Mouse (Mus musculus) intestine, postnatal 0 days (tissue): Measurements from ENCODE around the gene 1700007K13Rik. TPM values are rescaled to one million over a fixed set of nuclear protein-coding genes. Genes with fewer than 3 reads are reported as not detected.
A peak's percentile ranks its signal among the peaks of the same experiment; 100 is the strongest.

Source experiments
- ATAC-seq: fragments of 200-750 bp; cut with Nextera tagmentation; 2 replicates; pipeline ENCODE4 v1.8.0; 2017; ENCODE audit warnings: mild to moderate bottlenecking, moderate TSS enrichment, moderate library complexity
- H3K27ac ChIP-seq: fragments of 300-500 bp; sonication (generic); 2 replicates; pipeline ENCODE4 v1.5.1; 2014; ENCODE audit warnings: mild to moderate bottlenecking, low read depth, low read length, moderate library complexity
- H3K27me3 ChIP-seq: fragments of 300-500 bp; sonication (generic); replicated peaks from 2 replicates; pipeline ENCODE4 v1.6.1; 2014; ENCODE audit warnings: low read length, mixed read lengths; ENCODE audit not compliant: control insufficient read depth, insufficient read depth
- H3K36me3 ChIP-seq: fragments of 300-500 bp; sonication (generic); 2 replicates; pipeline ENCODE4 v1.6.1; 2014; ENCODE audit warnings: mild to moderate bottlenecking, moderate library complexity; ENCODE audit not compliant: control insufficient read depth, insufficient read depth
- H3K4me1 ChIP-seq: fragments of 300-500 bp; sonication (generic); replicated peaks from 2 replicates; pipeline ENCODE4 v1.6.1; 2014; ENCODE audit warnings: antibody characterized with exemption, low read length, mixed read lengths; ENCODE audit not compliant: control insufficient read depth, insufficient read depth
- H3K4me2 ChIP-seq: fragments of 300-500 bp; sonication (generic); replicated peaks from 2 replicates; pipeline ENCODE4 v1.6.1; 2014; ENCODE audit warnings: low read depth, mild to moderate bottlenecking, moderate library complexity
- H3K4me3 ChIP-seq: fragments of 300-500 bp; sonication (generic); 2 replicates; pipeline ENCODE4 v1.5.1; 2014; ENCODE audit warnings: low read depth, low read length
- H3K9ac ChIP-seq: fragments of 300-500 bp; sonication (generic); 2 replicates; pipeline ENCODE4 v1.6.1; 2014; ENCODE audit warnings: mild to moderate bottlenecking, low read depth, low read length
- H3K9me3 ChIP-seq: fragments of 300-500 bp; sonication (generic); 2 replicates; pipeline ENCODE4 v1.6.1; 2016; ENCODE audit warnings: mixed run types; ENCODE audit not compliant: control insufficient read depth
- CTCF ChIP-seq: sonication (generic); IDR thresholded peaks from 2 replicates; pipeline ENCODE4 v1.5.1; 2016; ENCODE audit warnings: low read depth, mild to moderate bottlenecking, control low read depth, antibody characterized with exemption, moderate library complexity
- WGBS: fragments of 180-500 bp; shearing (Covaris S2); extraction: QIAGEN DNeasy Blood & Tissue Kit; methylation state at CpG from one replicate; pipeline ENCODE4 v1.1.7; 2014; 5-methylcytosine and 5-hydroxymethylcytosine counted together
- polyA plus RNA-seq: library from polyadenylated mRNA; unstranded; fragments of >200 nt; fragmentation: Nextera tagmentation; extraction: Ambion mirVana; gene quantifications from 2 replicates; pipeline ENCODE4 v1.2.1, GENCODE M21; 2015

The 1700007K13Rik gene
- polyA plus RNA-seq, 1 experiment from 2014 or later: not detected

DNA sequence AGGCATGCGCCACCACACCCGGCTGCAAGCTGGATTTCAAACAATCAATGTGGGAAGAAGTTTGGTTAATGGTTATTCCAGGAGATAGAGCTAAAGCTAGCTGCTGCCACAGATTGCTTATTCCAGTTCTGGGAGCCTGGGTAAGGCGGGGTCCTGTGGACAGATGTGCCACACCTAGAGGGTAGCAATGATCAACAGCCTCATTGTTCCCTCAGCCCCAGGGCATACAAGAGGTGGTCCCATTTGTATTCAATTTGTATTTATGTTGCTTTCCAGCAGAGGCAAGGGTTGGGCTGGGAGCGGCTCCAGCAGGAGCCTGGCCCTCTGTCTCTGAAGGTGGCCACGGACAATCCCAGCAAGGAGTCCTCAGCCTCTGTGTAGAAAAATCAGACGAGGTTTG is 40.2 kb upstream of the 1700007K13Rik start:
- H3K4me1 ChIP-seq: no peaks in the 10 kb centered on the region
- H3K9ac ChIP-seq: no peak overlapping the region
- H3K4me3 ChIP-seq: no peak overlapping the region
- no peak for ATAC-seq
- no peak overlapping the region for H3K4me2 ChIP-seq
- 78% methylated on average over 6 of the region's 6 CpGs for WGBS
- H3K27me3 ChIP-seq: no peaks in the 10 kb centered on the region
- no peak for TF ChIP-seq CTCF
- no peak overlapping the region for H3K27ac ChIP-seq
- H3K36me3 ChIP-seq: 0 out of 2 replicates have a peak, but pooled peaks cover 5% of the 10 kb centered on the region
- no peaks in the 10 kb centered on the region for H3K9me3 ChIP-seq

GRCm38 (mm10) chr2:28505795-28506194 is 39.7 kb upstream of the 1700007K13Rik start, which contains the start of gene Gm10134:
Gene Gm10134, plus strand, starts transcription at chr2:28506095.
- Histone ChIP-seq H3K4me1 (no peaks in the 10 kb centered on the region), H3K4me3 (no peak within 1 kb of the TSS), H3K9me3 (no peaks in the 10 kb centered on the region), H3K36me3 (0 out of 2 replicates have a peak, but pooled peaks cover 5% of the 10 kb centered on the region), H3K27ac (no peak within 1 kb of the TSS), H3K27me3 (no peaks in the 10 kb centered on the region), H3K4me2 (no peak within 1 kb of the TSS), H3K9ac (no peak within 1 kb of the TSS)
- ATAC-seq: no peak
- 71% methylated on average over 3 of the region's 3 CpGs for WGBS
- TF ChIP-seq CTCF: no peak

- WGBS: 92% methylated on average over 13 of the region's 13 CpGs
- Histone ChIP-seq H3K9ac (no peak overlapping the region), H3K9me3 (no peaks in the 10 kb centered on the region), H3K4me2 (no peak overlapping the region), H3K4me1 (no peaks in the 10 kb centered on the region), H3K4me3 (no peak overlapping the region), H3K36me3 (0 out of 2 replicates have a peak, but pooled peaks cover 5% of the 10 kb centered on the region), H3K27me3 (no peaks in the 10 kb centered on the region), H3K27ac (no peak overlapping the region)
- ATAC-seq: no peak
- TF ChIP-seq CTCF: no peak
Observed at GRCm38 (mm10) chr2:28504676-28505075, 38.5 kb upstream of the 1700007K13Rik start.

DNA sequence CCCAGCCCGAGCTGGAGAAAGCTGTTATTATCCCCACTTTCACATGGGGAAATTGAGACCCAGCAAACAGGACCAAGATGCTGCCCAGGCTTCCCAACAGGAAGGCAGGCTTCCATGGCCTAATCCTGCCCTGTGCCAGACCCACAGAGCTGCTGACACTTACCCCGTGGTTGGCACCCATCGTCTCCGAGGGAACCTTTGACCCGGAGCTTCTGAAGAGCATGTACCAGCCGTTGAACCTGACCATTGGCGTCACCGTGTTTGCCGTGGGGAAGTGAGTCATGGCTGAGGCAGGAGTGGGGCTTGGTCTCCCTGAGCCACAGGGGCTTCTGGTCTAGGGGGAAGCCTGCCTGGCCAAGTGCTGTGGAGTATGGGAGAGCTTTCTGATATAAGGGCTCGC is 36.9 kb upstream of the 1700007K13Rik start:
- WGBS: 81% methylated on average over 10 of the region's 10 CpGs
- H3K4me1 ChIP-seq: no peaks in the 10 kb centered on the region
- no peak for TF ChIP-seq CTCF
- no peak overlapping the region for H3K4me2 ChIP-seq
- no peak overlapping the region for H3K4me3 ChIP-seq
- H3K9me3 ChIP-seq: no peaks in the 10 kb centered on the region
- no peak overlapping the region for H3K27ac ChIP-seq
- no peaks in the 10 kb centered on the region for H3K27me3 ChIP-seq
- no peak for ATAC-seq
- no peak overlapping the region for H3K9ac ChIP-seq
- 0 out of 2 replicates have a peak, but pooled peaks cover 5% of the 10 kb centered on the region for H3K36me3 ChIP-seq

- H3K27ac ChIP-seq: no peak overlapping the region
- no peak overlapping the region for H3K4me2 ChIP-seq
- no peak for ATAC-seq
- H3K4me1 ChIP-seq: peaks cover 6% of the 10 kb centered on the region; the same call in 1 of the 2 replicates
- H3K9me3 ChIP-seq: no peaks in the 10 kb centered on the region
- TF ChIP-seq CTCF: no peak
- H3K36me3 ChIP-seq: no peaks in the 10 kb centered on the region
- no peaks in the 10 kb centered on the region for H3K27me3 ChIP-seq
- no peak overlapping the region for H3K9ac ChIP-seq
- H3K4me3 ChIP-seq: no peak overlapping the region
- 89% methylated on average over 4 of the region's 4 CpGs for WGBS
Observed at GRCm38 (mm10) chr2:28498431-28498830, 32.3 kb upstream of the 1700007K13Rik start.

DNA sequence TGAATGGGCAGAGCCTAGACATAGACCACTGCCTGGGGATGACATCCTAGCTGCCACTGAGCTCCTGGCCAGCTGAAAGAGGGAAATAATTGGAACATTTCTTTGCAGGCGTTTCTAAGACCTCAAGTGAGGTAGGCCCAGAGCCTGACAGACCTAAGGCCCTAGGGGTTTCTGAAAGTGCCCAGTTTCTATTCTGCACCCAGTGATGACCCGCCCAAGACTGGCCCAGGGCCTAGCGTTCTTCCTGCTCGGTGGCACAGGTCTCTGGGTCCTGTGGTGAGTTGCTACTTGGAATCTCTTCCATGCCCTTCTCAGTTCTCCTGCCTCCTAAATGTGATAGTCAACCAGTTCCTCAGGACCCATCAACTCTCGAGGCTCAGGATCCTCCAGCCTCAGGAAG is 31.4 kb upstream of the 1700007K13Rik start:
- ATAC-seq: no peak
- Histone ChIP-seq H3K4me2 (peak overlapping the region; percentile 48; the same call in 1 of the 2 replicates), H3K4me3 (no peak overlapping the region), H3K27me3 (no peaks in the 10 kb centered on the region), H3K27ac (no peak overlapping the region), H3K9ac (no peak overlapping the region), H3K4me1 (peaks cover 6% of the 10 kb centered on the region; the same call in 1 of the 2 replicates), H3K36me3 (no peaks in the 10 kb centered on the region), H3K9me3 (no peaks in the 10 kb centered on the region)
- no peak for TF ChIP-seq CTCF
- 87% methylated on average over 5 of the region's 5 CpGs for WGBS

GRCm38 (mm10) chr2:28496671-28497070 is 30.5 kb upstream of the 1700007K13Rik start, which contains the start of gene Gbgt1:
Gene Gbgt1, plus strand, starts transcription at chr2:28496891.
- Histone ChIP-seq H3K27ac (peak within 1 kb of the TSS; percentile 15; the same call in 1 of the 2 replicates), H3K4me3 (no peak within 1 kb of the TSS), H3K9ac (peak within 1 kb of the TSS; percentile 11; the same call in 1 of the 2 replicates), H3K27me3 (no peaks in the 10 kb centered on the region), H3K36me3 (no peaks in the 10 kb centered on the region), H3K4me2 (peak within 1 kb of the TSS; percentile 48), H3K4me1 (peaks cover 6% of the 10 kb centered on the region; the same call in 1 of the 2 replicates), H3K9me3 (no peaks in the 10 kb centered on the region)
- WGBS: 42% methylated on average over 5 of the region's 5 CpGs
- ATAC-seq: no peak
- TF ChIP-seq CTCF: no peak
